Mouse (Mus musculus): ENCODE data around the gene Hes3.
A peak's percentile ranks its signal among the peaks of the same experiment; 100 is the strongest.

Hes3 gene

GRCm38 (mm10) chr4:152291562-152291961, at the start of gene Hes3:
Gene Hes3, minus strand, starts transcription at chr4:152291662.
- no peak for DNase-seq (ENCODE audit: low read depth, low spot score)

DNA sequence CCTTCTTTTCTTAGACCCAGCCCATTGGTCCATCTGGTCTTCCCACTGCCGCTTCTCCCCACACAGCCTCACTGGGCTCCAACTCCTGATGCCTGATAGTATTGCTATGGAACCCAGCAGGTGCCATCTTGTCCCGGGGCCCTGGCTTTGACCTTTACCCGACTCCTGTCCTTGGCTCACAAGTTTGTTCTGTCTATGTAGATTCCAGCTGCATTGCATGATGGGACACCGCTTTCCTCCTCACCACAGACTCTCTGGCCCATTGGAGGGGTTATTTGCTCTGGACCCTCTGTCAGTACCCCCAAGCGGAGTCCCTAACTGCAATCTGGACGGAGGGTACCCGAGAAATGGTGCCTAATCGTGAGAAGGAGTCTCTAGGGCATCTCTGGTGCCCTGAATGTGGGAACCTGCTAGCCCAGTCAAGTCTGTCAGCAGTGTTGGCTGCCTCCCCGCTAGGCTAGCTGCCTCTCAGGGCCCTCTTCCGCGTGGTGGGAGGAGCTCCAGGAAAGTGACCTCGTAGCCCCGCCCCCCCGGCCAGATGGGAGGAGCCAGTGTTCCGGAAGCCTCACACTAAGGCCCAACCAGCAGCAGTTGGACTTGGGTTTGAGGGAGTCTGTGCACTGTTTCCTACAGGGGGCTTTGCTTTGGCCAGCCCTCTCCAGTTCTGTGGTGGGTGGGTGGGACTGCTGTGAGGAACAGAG, 49.3 kb upstream of the Hes3 start:
- DNase-seq (ENCODE audit: low read depth, low spot score), result no peak

- no peak for DNase-seq (ENCODE audit: low read depth, low spot score)
These were observed 47.9 kb upstream of the Hes3 start for GRCm38 (mm10) chr4:152339293-152339790.

DNA sequence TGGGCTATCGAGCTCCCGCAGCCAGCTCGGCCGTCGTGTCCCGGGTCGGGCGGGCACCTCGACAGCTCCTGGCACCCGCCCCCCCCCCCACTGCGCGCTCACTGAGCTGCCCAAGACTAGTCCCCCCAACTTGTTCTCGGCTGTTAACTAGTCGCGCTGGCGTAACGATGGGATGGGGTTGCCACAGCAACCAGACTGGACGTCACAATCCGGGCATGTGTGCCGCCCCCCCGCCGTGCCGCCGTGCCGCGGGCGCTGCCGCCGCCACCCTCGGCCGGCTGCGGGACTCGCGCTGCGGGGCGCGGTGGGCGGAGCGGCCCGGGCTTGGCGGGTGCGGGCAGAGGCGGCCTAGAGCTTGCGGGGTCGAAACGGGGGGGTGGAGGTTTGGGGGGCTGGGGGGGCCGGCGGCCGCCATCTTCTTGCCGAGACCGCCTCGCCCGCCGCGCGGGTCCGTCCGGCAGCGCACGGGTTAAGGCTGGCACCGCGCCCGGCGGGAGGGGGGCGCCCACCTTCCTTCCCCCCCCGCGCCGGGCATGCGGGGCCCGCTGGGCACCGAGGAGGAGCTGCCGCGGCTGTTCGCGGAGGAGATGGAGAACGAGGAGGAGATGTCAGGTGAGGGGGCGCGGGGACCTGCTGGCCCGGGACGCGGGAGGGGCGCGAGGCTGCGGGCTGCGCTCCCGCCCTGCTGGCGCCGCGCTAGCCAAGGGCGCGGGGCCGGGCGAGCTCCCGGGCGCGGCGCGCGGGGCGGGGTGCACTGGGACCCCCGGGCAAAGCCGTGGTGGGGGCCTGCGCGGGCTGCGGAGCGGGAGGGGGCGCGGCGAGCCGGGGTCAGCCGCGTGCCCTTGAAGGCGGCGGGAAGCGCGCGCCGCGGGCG, 47.2 kb upstream of the Hes3 start, which contains the start of gene Chd5:
Gene Chd5, plus strand, starts transcription at position 233 of the 874 bp plus-strand sequence.
- no peak for DNase-seq (ENCODE audit: low read depth, low spot score)

- DNase-seq (ENCODE audit: low read depth, low spot score), result no peak
These were observed 46.3 kb upstream of the Hes3 start for GRCm38 (mm10) chr4:152337772-152338171.

DNA sequence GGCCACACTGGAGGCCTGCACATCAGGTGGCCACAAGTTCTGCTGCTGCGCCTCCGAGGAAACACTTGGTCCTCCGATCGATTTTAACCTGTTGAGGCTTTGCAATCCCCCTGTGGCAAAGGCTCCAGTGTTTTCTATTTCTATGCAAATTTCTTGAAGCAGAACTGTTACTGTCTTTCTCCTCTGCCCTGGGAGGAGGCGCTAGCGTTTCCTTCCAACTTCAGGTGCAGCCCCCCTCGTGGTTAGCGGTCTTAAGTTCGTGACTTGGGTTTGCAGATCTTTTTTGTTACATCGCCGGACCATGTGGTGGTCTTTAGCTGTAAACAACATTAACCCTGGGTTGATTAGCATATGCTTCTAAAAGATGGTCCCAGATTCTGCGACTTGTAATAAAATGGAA, 42.1 kb upstream of the Hes3 start:
- DNase-seq (ENCODE audit: low read depth, low spot score), result no peak

- DNase-seq (ENCODE audit: low read depth, low spot score), result peak; percentile 73
These were observed 41.5 kb upstream of the Hes3 start for GRCm38 (mm10) chr4:152332952-152333351.

- no peak for DNase-seq (ENCODE audit: low read depth, low spot score)
These were observed 37.2 kb upstream of the Hes3 start for GRCm38 (mm10) chr4:152328691-152329090.

- no peak for DNase-seq (ENCODE audit: low read depth, low spot score)
These were observed 35.1 kb upstream of the Hes3 start for GRCm38 (mm10) chr4:152326543-152326942.

DNA sequence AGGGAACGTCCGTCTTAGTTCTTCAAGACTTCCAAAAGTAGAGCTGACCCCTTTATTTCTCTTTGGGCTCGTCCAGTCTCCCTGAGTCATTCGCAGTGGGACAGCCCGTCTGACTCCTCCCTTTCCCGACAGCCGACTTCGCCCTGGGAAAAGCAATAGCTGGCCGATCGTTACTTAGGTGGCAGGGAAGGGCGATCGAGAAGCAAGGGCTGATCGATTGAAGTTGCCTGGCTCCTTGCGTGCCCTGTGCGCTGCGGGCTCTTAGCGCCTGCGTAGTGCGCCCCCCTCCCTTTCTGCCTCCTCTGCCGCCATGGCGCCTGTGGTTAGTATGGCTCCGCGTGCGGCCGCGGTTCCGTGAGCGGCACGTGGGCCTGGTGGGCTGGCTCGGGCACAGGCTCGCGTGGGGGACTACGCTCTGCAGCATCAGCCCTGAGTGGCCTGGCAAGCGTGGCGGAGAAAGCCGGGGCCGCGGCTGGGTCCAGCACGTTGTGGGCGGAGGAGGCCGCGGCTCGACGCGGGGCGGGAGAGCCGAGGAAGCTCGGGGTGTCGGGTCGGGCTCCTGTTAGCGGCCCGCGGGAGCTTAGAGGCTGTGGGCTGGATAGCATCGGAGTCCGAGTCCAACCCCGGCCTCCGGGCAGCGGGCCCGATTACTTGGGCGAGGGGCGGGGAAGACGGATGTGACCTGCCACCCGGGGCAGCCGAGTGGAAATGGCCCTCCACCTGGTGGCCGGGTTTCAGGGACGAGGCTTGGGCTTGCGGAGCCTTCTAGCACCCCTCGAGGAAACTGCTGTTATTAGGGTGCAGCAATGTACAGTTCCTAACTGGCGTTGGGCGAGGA, 34.3 kb upstream of the Hes3 start, which contains the start of gene Rpl22:
Gene Rpl22, plus strand, starts transcription at position 169 of the 838 bp plus-strand sequence.
- peak; percentile 93 for DNase-seq (ENCODE audit: low read depth, low spot score)

- no peak for DNase-seq (ENCODE audit: low read depth, low spot score)
These were observed 33.4 kb upstream of the Hes3 start for GRCm38 (mm10) chr4:152324641-152325562.

DNA sequence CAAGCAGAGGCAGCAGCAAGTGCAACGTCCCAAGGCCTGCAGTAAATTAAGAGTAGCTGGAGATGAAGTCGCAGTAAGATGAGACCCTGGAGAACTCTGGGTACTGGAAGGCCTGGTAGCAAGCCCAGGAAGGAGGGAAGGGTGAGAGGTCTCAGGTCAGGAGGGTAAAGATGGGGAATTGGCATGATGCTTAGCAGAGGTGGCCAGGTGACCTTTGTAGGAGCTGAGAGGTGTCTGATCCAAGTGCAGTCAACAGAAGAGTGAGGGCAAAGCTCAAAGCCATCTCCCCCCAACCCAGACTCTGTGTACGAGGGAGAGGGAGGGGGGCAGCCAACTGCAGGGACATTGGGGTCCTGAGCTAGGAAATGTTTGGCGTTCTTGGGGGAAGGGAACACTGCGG, 30.0 kb upstream of the Hes3 start:
- DNase-seq (ENCODE audit: low read depth, low spot score), result no peak

- DNase-seq (ENCODE audit: low read depth, low spot score), result no peak
These were observed 27.2 kb upstream of the Hes3 start, which contains the start of gene Rnf207 for GRCm38 (mm10) chr4:152318517-152319234. Gene Rnf207, minus strand, starts transcription at chr4:152318993.

GRCm38 (mm10) chr4:152317631-152318033, 26.2 kb upstream of the Hes3 start:
- DNase-seq (ENCODE audit: low read depth, low spot score), result no peak

GRCm38 (mm10) chr4:152315498-152316213, 24.2 kb upstream of the Hes3 start:
- DNase-seq (ENCODE audit: low read depth, low spot score), result no peak

DNA sequence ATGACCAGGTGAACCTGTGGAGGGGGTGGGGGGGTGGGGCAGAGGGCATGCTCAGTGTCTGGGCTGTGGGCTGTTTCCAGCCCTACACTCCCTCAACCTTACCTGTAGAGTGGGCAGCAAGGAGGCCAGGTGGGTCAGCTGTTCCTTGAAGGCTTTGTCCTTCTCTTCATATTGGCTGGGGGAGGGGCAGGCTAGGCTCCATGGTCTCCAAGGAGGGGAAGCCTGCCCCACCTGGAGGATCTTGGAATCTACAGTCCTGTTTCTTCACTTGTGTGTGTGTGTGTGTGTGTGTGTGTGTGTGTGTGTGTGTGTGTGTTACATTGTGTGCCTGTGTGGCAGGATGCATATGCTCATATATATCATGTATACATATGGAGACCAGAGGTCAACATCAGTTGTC, 22.5 kb upstream of the Hes3 start:
- no peak for DNase-seq (ENCODE audit: low read depth, low spot score)

- DNase-seq (ENCODE audit: low read depth, low spot score), result no peak
These were observed 21.8 kb upstream of the Hes3 start for GRCm38 (mm10) chr4:152313211-152313632.

GRCm38 (mm10) chr4:152312186-152312585, 20.7 kb upstream of the Hes3 start:
- DNase-seq (ENCODE audit: low read depth, low spot score), result no peak

DNA sequence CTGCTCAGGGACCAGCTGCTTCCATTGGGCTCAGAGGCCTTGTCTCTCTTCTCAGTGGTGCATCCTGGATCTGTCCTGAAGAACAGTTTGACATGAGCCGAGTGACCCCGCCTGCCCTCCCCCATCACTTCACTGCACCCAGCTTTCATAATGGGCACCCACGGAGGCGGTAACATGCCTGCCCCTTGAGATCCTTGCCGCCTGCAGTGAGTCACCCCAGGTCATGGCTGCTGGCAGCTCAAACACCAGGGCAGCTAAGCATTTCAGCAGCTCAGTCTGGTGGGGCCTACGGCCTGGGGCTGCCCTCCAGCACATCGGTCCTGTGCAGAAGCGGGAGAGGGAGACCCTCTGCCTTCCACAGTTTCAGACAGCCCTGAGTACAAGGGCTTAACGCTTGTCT, 16.1 kb upstream of the Hes3 start:
- DNase-seq (ENCODE audit: low read depth, low spot score), result no peak
